Mouse (Mus musculus) cerebellum, adult 11 months (tissue): Measurements from ENCODE around the gene Pkp4.
A peak's percentile ranks its signal among the peaks of the same experiment; 100 is the strongest.

ENCODE experiments used
- DNase-seq: peaks from one replicate; pipeline ENCODE4 v3.0.0; 2022

Gene Pkp4

DNA sequence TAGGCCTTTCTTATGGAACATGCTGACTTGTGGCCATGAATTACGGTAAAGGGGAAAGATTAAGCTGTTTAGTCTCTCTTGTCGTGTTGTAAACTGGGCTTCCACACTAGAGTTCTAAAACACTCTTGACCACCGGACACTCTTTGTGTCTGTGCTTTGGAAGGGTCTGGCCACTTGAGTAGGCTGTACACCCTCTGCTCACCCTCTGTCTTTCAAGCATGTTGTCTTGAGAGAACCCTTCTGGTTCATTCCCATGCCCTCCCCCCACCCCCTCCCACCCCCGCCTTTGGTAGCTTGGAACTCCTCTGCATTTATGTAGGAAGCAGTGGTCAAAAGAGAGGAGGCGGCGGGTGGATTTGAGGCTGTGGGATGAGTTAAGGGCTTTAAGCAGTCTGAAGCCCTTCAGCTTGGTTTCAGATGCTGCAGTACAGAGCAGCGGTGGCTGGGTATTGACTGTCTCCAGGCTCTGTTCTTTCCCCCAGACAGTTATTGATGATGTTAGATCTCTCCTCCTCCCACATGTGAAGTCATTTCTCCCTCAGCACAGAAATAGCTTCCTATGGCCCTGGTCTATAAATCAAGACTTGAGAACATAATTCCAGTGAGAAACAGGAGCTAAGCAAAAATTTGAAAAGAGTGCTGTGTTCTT lies 120.4 kb downstream of the Pkp4 start:
- no peak for DNase-seq

DNA sequence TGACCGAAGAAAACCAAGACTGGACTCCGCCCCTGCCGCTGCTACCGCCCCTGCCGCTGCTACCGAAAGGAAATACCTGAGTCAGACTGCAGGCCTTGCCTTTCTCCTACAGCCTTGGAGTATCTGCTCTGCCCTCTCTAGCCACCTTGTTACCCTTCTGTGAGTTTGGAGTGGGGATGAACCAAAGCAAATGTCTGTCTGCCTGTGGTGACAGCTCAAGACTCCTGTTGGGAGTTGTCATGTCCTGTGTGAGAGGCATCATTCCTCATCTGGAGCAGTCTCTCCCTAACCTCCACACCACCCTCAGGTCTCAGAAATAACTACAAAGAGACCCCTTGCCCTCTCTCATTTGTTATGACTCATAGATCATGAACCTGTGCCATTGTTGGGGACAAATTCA lies 122.3 kb downstream of the Pkp4 start:
- DNase-seq = no peak

DNA sequence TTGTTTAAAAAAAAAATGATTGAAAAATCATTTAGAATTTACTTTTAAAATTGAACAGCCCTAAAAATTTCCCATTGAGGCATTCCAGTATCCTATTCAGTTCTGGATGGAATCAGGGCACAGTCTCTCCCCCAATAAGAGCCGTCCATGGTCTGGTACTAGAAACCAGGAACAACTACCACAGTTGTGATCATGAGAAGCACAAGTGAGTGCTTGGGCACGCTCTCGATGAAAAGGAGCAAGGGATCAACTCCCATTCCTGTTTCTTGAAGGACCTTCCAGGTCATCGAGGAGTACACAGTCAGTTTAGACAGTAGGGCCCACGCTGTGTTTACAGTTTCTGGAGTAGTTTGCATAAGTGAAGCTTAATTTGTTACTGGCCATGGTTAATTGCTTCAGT lies 123.6 kb downstream of the Pkp4 start:
- DNase-seq = no peak

DNA sequence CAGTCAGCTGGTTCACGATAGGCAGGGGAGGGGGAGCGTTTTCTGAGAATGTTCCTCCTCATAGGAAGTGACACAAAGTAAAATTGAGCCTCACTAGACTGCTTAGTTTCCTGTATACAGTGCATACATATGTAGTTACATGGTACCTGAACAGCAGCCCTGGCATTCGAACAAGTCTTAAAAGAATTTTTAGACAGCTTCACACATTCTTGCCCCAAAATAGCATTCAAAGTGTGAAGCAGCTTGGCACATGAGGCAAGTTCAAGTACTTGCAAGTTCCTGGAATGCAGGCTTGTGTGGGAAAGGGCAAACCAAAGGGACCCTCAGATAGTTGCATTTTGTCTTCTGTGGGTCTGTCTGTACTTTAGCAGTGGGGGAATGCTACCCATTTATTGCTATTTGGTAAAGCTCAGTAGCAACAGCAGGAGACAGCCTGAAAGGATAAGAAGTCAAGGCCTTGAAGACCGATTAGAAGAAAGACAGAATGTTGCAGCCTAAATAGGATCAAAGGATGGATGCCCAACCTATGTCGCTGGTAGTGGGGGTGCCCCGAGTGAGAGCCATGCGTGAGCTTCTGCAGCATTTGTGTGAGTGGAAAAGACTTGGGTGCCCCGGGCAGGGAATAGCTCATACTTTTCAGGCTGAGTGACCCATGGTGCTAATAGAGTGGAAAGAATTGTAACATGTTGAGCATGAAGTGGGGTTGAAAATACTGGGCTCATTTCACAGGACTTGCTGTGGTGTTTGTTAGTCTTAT lies 124.3 kb downstream of the Pkp4 start:
- no peak for DNase-seq

DNA sequence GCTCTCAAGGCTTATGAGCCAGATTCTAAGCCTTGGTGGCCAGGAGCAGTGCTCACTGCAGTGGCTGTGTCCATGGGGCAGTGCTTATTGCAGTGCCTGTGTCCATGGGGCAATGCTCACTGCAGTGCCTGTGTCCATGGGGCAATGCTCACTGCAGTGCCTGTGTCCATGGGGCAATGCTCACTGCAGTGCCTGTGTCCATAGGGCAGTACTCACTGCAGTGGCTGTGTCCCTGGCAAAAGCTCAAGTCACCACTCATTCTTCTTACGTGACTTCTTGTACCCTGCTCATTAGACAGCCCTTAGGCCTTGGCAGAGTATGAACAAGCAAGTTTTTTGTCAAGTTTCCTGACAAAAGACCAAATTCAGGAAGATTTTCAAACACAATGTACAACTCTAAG lies 124.9 kb downstream of the Pkp4 start:
- no peak for DNase-seq

DNA sequence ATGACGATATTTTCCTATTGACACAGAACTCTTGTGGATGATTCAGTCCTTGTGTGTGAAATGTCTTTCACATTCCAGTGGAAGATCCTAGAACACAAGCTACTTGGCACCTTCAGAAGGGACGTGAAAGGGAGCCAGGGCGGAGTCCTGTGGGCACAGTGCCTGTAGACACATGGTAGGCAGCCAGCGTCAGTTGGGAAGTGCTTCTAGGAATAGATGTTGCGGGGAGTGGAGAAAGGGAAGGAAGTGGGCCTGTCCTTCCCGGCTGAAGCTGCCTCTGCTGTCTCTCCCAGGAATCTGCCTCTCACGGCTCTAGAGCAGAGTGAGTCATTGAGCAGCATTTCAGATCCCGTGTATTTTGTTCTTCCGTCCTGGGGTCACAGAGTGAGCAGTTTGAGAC lies 125.6 kb downstream of the Pkp4 start:
- DNase-seq = peak; percentile 73

DNA sequence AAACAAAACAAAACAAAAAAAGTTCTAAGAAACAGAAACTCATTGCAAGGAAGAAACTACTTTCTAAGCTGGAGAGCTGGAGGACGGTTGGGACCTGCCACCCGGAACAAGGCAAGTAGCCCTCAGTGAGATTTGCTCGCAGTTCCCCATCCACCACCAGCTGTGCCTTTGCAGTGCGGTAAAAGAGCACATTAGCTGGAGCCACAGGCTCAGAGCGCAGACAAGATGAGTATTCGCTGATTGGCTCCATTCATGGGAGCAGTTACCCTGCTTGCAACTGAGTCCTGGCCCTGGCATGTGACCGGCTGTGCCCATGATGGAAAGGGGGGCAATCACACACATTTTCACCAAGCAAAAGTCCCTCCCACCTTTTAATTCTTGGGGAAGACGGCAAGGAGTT lies 127.0 kb downstream of the Pkp4 start:
- no peak for DNase-seq

DNA sequence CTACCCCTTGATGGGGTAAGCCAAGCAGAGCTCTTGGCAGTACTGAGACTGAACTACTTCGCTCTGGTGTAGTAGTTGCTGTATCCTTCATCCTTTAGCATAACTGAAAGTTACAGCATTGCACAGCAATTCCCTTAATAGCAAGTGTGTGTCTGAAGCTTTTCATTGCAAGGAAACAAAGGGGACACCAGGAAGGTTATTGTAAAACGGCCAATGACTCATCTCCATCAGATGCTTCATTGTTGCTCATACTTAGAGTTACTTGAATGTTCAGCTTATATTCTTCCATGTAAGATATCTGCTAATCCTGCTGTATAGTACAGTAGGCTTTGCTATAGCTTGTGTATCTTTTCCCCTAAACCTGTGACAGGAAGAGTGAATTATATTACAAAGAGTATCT lies 128.8 kb downstream of the Pkp4 start:
- DNase-seq = no peak

DNA sequence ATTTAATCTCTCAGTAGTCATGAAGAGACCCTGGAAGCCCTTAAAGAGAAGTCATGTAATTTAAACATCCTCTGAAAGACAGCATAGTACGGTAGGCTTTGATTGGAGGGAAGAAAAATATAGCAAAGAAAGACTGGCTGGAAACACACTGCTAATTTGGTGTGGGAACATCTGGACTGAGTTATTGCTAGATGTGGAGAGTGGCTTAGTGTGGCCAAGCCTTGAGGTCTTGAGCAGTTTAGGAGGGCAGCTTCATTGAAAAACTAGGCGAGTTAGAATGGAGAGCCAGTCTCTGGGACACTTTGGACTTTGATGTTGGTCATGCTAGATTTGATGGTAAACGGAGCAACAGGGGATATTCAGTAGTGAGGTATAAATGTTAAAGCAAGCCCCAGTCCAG lies 129.7 kb downstream of the Pkp4 start:
- DNase-seq = no peak

DNA sequence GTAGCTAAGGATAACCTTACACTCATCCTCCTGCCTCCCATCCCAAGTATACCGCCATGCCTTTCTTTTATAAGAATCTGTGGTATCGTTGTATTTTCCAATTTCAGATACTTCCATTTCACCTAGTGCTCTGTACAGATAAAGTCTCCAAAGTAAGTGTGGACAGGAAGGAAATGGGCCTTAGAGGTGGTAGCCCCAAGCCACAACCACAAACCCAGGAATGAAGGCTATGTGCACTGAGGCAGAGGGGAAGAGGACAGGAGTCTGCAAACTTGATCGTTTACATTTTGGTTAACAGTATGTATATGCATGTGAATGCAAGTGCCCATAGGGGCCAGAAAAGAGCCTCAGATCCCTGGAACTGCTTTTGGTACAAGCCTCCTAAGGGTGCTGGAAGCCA lies 139.2 kb downstream of the Pkp4 start:
- DNase-seq = no peak

DNA sequence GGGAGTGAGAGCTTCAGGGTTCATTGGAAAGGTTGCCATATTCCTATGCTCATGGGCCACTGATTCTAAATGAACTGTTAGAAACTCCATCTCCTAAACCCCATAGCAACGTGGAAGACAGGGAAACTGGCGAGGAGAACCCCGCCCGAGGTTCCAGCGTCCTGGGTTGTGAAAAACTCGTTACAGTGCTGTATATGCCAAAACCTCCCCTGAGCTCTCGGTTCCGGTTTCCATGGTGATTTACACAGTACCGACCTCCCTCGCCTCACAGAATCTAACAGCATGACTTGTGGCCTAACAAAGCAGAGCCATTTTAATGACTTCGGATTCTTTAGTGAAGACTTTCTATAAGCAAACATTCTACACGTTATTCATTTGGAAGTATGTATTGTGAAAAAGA lies 141.0 kb downstream of the Pkp4 start:
- no peak for DNase-seq

DNA sequence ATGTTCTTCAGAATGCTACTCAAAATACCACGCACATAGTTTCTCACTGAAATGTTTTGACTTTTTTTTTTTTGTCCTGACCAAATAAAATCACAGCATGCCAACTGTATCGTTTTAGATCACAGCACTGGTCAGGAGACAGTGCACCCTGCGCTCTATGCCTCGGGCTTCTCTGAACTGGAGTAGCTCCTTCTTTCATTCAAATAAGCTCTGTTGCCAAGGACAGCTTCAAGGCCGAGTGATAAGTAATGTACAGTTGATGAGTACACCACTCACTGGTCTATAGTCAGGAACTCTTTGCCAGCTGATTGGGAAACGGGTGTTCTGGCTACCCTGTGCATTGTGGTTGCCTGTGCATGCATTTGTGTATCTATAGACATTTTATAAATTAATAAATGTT lies 141.8 kb downstream of the Pkp4 start:
- DNase-seq = no peak

DNA sequence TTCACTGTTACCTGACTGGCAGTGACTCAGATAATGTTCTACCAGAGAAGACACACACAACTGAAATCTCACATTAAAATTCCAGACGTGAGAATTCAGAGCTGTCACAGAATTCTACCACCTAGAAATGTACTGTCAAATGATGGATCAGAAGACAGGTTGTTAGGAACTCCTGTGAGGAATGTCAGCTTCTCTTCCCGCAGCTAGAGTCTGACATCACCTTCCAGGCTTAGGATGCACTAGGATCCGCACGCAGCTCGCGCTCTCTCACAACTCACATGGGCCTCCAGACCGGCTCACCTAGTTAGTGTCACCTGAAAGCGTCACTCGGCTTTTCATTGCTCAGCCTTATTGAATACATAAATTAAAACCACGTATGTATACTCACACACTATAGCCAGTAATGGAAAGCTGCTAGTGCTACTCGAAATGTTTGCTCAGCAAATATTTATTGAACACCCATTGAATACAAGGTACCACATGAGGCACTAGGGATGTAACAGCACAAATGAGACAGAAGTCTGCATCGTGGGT lies 142.9 kb downstream of the Pkp4 start:
- DNase-seq = no peak

DNA sequence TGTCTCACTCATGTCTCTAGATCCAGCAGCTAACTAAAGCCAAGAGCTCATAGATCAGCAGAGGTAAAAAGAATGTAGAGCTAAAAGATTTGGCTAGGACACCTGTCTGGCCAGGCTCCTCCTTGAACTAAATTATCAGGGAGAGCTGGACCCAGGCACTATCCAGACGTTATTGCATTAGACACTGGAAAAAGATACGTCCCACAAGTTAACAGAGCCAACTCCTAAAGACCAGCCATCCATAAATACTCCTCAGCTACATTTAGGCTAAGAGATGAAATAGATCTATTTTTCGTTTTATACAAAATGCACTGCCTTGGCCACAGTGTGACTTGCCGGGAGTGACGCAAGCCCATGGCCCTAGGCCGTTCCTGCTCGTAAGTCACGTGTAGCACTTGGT lies 146.7 kb downstream of the Pkp4 start:
- no peak for DNase-seq

DNA sequence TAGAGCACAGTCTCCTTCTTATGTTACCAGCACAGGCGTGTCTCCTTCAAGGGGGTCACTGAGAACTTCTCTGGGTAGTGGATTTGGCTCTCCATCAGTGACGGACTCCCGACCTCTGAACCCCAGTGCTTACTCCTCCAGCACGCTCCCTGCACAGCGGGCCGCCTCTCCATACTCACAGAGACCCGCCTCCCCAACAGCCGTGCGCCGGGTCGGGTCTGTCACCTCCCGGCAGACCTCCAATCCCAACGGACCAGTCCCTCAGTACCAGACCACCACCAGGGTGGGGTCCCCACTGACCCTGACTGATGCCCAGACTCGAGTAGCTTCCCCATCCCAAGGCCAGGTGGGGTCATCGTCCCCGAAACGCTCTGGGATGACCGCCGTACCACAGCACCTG lies 147.4 kb downstream of the Pkp4 start:
- no peak for DNase-seq

DNA sequence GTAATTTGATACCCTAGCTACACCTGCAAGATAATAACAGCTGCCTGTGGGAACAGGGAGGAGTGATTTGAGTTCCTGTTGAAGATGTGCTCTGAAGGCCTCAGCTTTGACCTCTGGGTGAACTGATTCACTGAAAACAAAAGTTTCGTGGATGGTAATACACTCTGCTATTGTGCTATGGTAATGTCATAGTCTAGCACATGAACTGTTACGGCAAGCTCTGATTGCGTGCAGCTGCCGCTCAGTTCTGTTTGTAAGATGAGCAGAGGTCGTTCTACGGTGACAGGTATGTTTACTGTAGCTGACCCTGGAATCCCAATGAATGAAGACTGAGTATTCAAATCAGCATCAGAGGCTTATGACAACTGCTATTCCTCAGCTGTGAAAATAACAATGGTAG lies 152.6 kb downstream of the Pkp4 start:
- no peak for DNase-seq

DNA sequence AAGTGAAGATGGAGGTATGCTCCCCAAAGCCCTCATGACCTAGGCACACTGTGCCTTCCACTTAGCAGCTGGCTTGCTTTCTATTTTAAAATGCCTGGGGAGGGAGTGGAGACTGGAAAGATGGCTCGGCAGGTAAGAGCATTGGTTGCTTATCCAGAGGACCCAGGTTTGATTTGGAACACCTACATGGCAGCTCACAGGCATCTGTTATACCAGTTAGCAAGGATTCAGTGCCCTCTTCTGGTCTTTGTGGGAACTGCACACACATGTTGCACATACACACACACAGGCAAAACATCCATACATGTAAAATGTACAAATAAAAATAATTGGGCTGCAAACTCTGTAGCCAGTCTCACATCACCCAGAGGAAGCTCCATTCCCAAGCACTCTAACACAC lies 158.0 kb downstream of the Pkp4 start:
- no peak for DNase-seq

DNA sequence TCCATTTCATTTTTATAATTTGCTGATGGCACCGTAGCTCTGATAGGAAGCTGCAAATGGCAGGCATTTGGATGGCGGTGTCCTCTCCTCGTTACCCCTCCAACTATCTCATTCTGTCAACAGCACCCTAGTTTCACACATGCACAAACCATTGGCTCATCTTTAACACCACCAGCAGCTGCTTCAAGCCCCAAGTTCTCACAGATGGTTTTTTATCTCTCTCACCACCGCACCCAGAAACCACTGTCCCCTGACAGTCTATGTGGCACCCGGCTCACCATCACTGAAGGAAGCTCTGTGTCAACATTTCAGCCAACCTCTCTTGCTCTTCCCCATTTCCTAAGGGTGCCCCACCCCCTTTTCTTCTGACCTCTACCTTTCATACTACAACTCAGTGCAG lies 167.3 kb downstream of the Pkp4 start:
- no peak for DNase-seq

DNA sequence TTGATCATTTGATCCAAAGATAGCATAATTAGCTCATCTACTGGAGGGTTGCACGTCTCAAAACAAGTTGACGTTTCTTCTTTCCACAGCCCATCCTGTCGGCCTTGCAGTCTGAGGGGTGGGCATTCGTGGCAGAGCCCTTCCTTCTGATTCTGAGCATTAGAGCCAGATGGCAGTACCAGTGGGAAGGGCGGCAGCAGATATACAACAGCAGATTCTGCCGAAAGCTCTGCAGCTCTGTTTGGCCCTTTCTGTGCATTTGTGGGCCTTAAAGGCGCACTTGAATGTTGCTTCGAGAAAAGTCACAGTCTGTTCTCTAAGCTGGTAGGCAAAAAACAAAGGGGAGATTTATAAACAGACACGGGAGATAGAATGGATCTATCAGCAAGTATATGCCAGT lies 170.4 kb downstream of the Pkp4 start:
- no peak for DNase-seq

DNA sequence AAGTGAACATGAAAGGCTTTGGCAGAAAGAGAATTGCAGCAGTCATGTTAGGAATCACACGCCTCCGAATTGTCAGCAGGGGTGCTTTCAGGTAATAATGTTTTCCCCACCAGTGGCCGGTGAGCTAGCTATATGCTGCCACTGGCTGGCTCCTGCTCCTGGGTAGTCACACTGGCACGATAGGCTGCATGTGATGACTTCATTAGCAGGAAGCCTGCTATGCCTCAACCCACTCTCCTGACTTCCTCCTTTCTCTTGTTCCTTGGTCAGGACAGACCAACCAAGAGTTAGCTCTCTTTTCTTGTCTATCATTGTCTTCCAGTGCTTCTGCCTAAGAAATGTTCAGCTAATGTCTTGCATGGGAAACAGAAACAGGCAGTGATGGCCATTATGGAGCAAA lies 171.9 kb downstream of the Pkp4 start:
- DNase-seq = no peak

DNA sequence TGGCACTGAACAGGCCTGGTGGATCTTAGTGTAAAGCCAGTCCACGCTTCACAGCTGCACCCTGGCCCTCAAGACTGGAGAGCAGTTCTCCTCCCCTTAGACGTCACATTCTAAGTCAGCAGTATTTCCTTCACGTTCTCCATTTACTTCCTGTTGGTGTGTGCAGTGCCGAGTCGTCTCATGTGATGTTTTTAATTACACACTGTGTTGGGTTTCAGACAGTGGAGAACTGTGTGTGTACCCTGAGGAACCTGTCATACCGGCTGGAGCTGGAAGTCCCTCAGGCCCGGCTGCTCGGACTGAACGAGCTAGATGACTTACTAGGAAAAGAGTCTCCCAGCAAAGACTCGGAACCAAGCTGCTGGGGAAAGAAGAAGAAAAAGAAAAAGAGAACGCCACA lies 177.9 kb downstream of the Pkp4 start:
- DNase-seq = no peak

DNA sequence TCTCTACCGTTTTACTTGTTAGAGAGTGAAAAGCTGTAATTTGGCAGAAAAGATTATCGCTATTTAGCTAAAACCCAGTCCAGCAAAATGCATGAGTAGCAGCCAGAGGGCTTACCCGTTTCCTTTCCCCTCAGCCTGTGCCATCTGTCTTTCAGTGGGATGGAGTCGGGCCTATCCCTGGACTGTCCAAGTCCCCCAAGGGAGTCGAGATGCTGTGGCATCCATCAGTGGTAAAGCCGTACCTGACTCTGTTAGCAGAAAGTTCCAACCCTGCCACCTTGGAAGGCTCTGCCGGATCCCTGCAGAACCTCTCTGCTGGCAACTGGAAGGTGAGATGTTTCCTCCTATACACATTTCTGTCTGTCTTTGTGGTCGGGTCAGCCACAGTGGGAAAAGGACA lies 178.3 kb downstream of the Pkp4 start:
- peak; percentile 41 for DNase-seq

DNA sequence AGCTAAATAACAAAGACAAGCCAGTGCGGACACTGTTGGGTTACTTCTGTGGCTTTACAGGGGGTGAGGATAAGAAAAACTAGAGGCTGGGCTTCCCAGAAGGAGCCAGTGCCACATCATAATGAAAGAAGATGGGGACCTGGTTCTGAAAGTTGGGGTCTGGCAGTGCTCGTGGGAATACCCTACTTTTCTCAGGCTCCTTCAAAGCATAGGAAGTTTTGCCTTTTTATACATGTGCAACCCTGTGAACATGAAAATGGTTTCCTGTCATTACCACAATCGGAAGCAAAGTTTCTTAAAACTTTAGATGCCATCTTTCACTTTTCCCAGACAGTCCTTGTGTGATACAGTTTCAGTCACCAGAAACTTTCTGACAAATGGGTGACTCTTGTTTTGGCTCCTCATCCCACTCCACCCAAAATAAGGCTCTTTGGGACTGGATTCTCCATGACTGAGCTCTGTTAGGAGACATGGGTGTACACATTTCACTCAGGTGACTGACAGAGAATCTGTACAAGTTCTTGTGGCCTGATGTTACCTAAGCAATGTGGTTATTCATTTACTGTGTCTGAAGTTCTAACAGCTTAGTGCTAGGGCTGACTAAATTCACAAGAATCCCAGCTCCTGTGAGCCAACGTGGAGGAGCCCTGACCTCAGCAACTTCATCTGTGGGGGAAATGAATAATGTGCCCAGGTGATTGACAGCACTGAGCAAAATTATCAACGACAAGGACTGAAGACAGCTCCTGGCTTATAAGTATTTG lies 179.3 kb downstream of the Pkp4 start:
- no peak for DNase-seq

DNA sequence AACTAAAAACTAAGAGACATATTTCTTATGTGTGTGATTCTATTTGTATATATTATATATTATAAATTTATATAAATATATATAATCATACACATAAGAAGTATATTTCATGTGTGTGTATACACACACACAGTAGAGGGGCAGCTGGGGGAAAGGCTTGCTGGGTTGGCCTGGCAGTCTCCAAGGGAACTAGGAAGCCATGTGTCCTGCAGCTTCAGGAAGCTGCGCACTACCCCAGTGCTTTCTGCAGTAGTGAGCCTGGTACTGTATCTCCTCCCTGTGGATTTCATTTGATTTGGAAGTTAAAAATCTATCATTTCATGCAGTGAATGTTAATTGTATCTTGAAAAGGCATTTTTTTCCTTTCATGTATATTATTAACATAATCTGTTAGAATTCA lies 180.2 kb downstream of the Pkp4 start:
- no peak for DNase-seq
